Mouse (Mus musculus): ENCODE measurements at regions not wholly inside any gene's neighbourhood (a gene's known extent, or its start where the extent isn't known, plus 50 kb on each side); places are given as distances from the start of the nearest gene placed in this dataset.

DNA sequence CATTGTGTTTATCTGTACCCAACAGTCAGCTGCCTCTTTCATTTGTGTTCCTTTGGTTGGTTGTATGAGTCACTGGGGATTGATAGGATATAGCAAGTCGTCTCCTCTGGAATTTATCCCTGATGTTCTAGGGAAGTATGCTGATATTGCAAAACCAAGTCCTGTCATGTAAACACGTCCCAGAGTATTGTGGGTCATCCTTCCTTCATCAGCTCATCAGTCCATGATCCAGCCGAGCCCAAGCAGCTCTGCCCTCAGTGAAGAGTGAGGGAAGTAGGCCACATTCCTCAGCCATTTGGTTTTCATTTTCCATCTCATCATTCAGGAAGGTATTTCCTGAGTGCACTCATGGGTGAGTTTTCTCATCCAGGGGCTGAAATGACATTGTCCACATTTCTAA, 54.3 kb upstream of the Ampd3 start:
- TF ChIP-seq MAX (IDR thresholded peaks at IDR 0.05) (no peak), CTCF (IDR thresholded peaks at IDR 0.05; ENCODE audit: control insufficient read depth, insufficient read depth, insufficient read length) (no peak), USF1 (IDR thresholded peaks at IDR 0.05; ENCODE audit: low read depth) (no peak)
